Mouse (Mus musculus): ENCODE measurements around the gene Jak1. TPM values are rescaled to one million over a fixed set of nuclear protein-coding genes. Genes with fewer than 3 reads are reported as not detected.
A peak's percentile ranks its signal among the peaks of the same experiment; 100 is the strongest.
"Not testable (repeated sequence)": the region's sequence is repeated elsewhere in the genome, so short reads cannot be mapped to it uniquely, and the experiment has no call there.

Jak1 gene
- polyA plus RNA-seq, 1 experiment: 8.9 TPM

GRCm38 (mm10) chr4:101285906-101286432 is 20.9 kb upstream of the Jak1 start:
- Histone ChIP-seq H3K4me3 (replicated peaks) (no peak overlapping the region), H3K9me3 (ENCODE audit: control insufficient read depth, low read length) (no peaks in the 10 kb centered on the region), H3K27me3 (ENCODE audit: control insufficient read depth) (peaks cover under 1% of the 10 kb centered on the region; the same call in 1 of the 2 replicates), H3K4me1 (ENCODE audit: control insufficient read depth) (no peaks in the 10 kb centered on the region), H3K36me3 (ENCODE audit: control insufficient read depth) (no peaks in the 10 kb centered on the region)
- no peak for TF ChIP-seq TAL1 (IDR thresholded peaks at IDR 0.05; ENCODE audit: low read length)
- TF ChIP-seq GATA1 (IDR thresholded peaks at IDR 0.05; ENCODE audit: low read length): no peak

GRCm38 (mm10) chr4:101283938-101284337 is 18.9 kb upstream of the Jak1 start:
- Histone ChIP-seq H3K4me3 (replicated peaks) (no peak overlapping the region), H3K4me1 (ENCODE audit: control insufficient read depth) (no peaks in the 10 kb centered on the region), H3K27me3 (ENCODE audit: control insufficient read depth) (no peaks in the 10 kb centered on the region; the same call in 1 of the 2 replicates), H3K36me3 (ENCODE audit: control insufficient read depth) (no peaks in the 10 kb centered on the region), H3K9me3 (ENCODE audit: control insufficient read depth, low read length) (no peaks in the 10 kb centered on the region)
- TF ChIP-seq TAL1 (IDR thresholded peaks at IDR 0.05; ENCODE audit: low read length) (no peak), GATA1 (IDR thresholded peaks at IDR 0.05; ENCODE audit: low read length) (no peak)

GRCm38 (mm10) chr4:101282237-101282636 is 17.2 kb upstream of the Jak1 start:
- Histone ChIP-seq H3K9me3 (ENCODE audit: control insufficient read depth, low read length) (no peaks in the 10 kb centered on the region), H3K4me1 (ENCODE audit: control insufficient read depth) (no peaks in the 10 kb centered on the region), H3K36me3 (ENCODE audit: control insufficient read depth) (no peaks in the 10 kb centered on the region), H3K27me3 (ENCODE audit: control insufficient read depth) (no peaks in the 10 kb centered on the region; the same call in 1 of the 2 replicates), H3K4me3 (replicated peaks) (no peak overlapping the region)
- TF ChIP-seq TAL1 (IDR thresholded peaks at IDR 0.05; ENCODE audit: low read length) (no peak), GATA1 (IDR thresholded peaks at IDR 0.05; ENCODE audit: low read length) (no peak)

- Histone ChIP-seq H3K9me3 (ENCODE audit: control insufficient read depth, low read length) (no peaks in the 10 kb centered on the region), H3K27me3 (ENCODE audit: control insufficient read depth) (no peaks in the 10 kb centered on the region; the same call in 1 of the 2 replicates), H3K4me1 (ENCODE audit: control insufficient read depth) (no peaks in the 10 kb centered on the region), H3K36me3 (ENCODE audit: control insufficient read depth) (no peaks in the 10 kb centered on the region), H3K4me3 (replicated peaks) (no peak overlapping the region)
- no peak for TF ChIP-seq TAL1 (IDR thresholded peaks at IDR 0.05; ENCODE audit: low read length)
- TF ChIP-seq GATA1 (IDR thresholded peaks at IDR 0.05; ENCODE audit: low read length): no peak
Measured at GRCm38 (mm10) chr4:101280119-101280518, 15.0 kb upstream of the Jak1 start.

GRCm38 (mm10) chr4:101276456-101277070 is 11.5 kb upstream of the Jak1 start:
- Histone ChIP-seq H3K4me3 (replicated peaks) (no peak overlapping the region), H3K9me3 (ENCODE audit: control insufficient read depth, low read length) (no peaks in the 10 kb centered on the region), H3K4me1 (ENCODE audit: control insufficient read depth) (no peaks in the 10 kb centered on the region), H3K27me3 (ENCODE audit: control insufficient read depth) (no peaks in the 10 kb centered on the region), H3K36me3 (ENCODE audit: control insufficient read depth) (no peaks in the 10 kb centered on the region)
- TF ChIP-seq TAL1 (IDR thresholded peaks at IDR 0.05; ENCODE audit: low read length) (no peak), GATA1 (IDR thresholded peaks at IDR 0.05; ENCODE audit: low read length) (no peak)

- H3K9me3 ChIP-seq (ENCODE audit: control insufficient read depth, low read length): no peaks in the 10 kb centered on the region
- TF ChIP-seq TAL1 (IDR thresholded peaks at IDR 0.05; ENCODE audit: low read length) (no peak), GATA1 (IDR thresholded peaks at IDR 0.05; ENCODE audit: low read length) (no peak)
Measured at GRCm38 (mm10) chr4:101275881-101276280, 10.8 kb upstream of the Jak1 start.

GRCm38 (mm10) chr4:101270734-101271133 is 5.7 kb upstream of the Jak1 start:
- Histone ChIP-seq H3K9me3 (ENCODE audit: control insufficient read depth, low read length) (no peaks in the 10 kb centered on the region), H3K36me3 (ENCODE audit: control insufficient read depth) (no peaks in the 10 kb centered on the region), H3K4me1 (ENCODE audit: control insufficient read depth) (peaks cover 6% of the 10 kb centered on the region), H3K4me3 (replicated peaks) (no peak overlapping the region), H3K27me3 (ENCODE audit: control insufficient read depth) (0 out of 2 replicates have a peak, but pooled peaks cover 2% of the 10 kb centered on the region)
- TF ChIP-seq TAL1 (IDR thresholded peaks at IDR 0.05; ENCODE audit: low read length) (no peak), GATA1 (IDR thresholded peaks at IDR 0.05; ENCODE audit: low read length) (no peak)

More at GRCm38 (mm10) chr4:101275881-101276280, 10.8 kb upstream of the Jak1 start:
- 0 out of 2 replicates have a peak, but pooled peaks cover 2% of the 10 kb centered on the region for H3K27me3 ChIP-seq (ENCODE audit: control insufficient read depth)
- no peak overlapping the region for H3K4me3 ChIP-seq (replicated peaks)
- no peaks in the 10 kb centered on the region for H3K36me3 ChIP-seq (ENCODE audit: control insufficient read depth)
- H3K4me1 ChIP-seq (ENCODE audit: control insufficient read depth): no peaks in the 10 kb centered on the region

- not testable (repeated sequence) for H3K9me3 ChIP-seq (ENCODE audit: control insufficient read depth, low read length); H3K27me3 ChIP-seq (ENCODE audit: control insufficient read depth); H3K4me3 ChIP-seq (replicated peaks); H3K36me3 ChIP-seq (ENCODE audit: control insufficient read depth)
- peaks cover 22% of the 10 kb centered on the region for H3K4me1 ChIP-seq (ENCODE audit: control insufficient read depth)
Measured at GRCm38 (mm10) chr4:101268506-101268905, 3.4 kb upstream of the Jak1 start.

- H3K36me3 ChIP-seq (ENCODE audit: control insufficient read depth): peaks cover 3% of the 10 kb centered on the region; the same call in 1 of the 2 replicates
Measured at GRCm38 (mm10) chr4:101265523-101265922, 441 bp upstream of the Jak1 start.

More at GRCm38 (mm10) chr4:101265523-101265922, 441 bp upstream of the Jak1 start:
- Histone ChIP-seq H3K27me3 (ENCODE audit: control insufficient read depth) (no peaks in the 10 kb centered on the region), H3K4me3 (replicated peaks) (peak overlapping the region; percentile 88), H3K4me1 (ENCODE audit: control insufficient read depth) (peaks cover 41% of the 10 kb centered on the region), H3K9me3 (ENCODE audit: control insufficient read depth, low read length) (no peaks in the 10 kb centered on the region)
- TF ChIP-seq GATA1 (IDR thresholded peaks at IDR 0.05; ENCODE audit: low read length) (no peak), TAL1 (IDR thresholded peaks at IDR 0.05; ENCODE audit: low read length) (no peak)

Data from erythroblast, embryonic 14.5 days (primary cell).